Mouse (Mus musculus) ES-Bruce4 (cell line): Measurements from ENCODE around the gene Chaf1b.

Source experiments
- CTCF ChIP-seq: IDR thresholded peaks from one replicate; pipeline ENCODE4 v1.8.1; 2011; ENCODE audit warnings: low read depth, low read length
- POLR2A ChIP-seq: IDR thresholded peaks from one replicate; pipeline ENCODE4 v1.8.1; 2011; ENCODE audit warnings: low read length; ENCODE audit not compliant: insufficient read depth

DNA sequence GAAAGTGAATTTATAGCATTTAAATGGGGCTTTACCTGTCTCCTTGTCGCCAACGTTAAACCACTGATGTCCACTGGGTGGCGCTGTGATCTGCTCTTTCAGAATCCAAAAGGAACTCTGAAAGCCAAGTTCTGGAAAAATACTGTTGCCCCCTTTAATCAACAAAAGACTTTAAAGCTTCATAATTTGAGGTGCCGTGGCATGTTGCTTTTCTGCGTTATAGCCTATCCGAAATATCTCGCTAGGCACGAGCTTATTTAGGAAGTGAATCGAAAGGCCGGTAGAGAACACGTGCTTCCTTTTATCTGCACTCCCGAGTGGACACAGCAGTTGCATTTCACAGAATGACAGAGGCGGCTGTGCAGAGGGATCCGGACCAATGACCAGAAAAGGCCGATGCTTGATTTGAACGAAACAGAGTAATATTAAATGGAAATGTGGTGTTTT, 54.7 kb downstream of the Chaf1b start:
- TF ChIP-seq POLR2A (no peak), CTCF (no peak)
